Mouse (Mus musculus): ENCODE data around the gene Dgat2.

DNA sequence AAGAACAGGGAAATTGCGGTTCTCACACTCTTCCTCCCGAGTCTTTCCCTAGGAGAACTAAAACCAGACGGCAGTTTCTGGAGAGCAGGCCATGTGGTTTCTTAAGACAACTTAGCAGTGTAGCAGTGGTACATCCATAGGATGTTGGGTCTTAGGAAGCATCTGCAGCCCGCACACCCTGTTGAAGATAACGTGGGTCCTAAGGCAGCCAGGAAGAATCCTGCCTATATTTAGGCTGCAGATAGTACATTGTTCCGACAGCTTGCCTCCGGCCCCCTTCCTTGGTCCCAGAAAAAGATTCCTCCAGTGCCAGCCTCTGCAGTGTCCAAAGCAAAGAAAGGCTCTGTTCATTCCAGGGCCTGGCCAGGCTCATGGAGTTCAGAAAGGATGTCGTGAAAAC lies 16.4 kb downstream of the Dgat2 start:
- no peak for TF ChIP-seq CTCF (IDR thresholded peaks at IDR 0.05; ENCODE audit: control insufficient read depth, insufficient read depth, low read length)
- no peak for TF ChIP-seq POLR2A (IDR thresholded peaks at IDR 0.05; ENCODE audit: borderline replicate concordance, control insufficient read depth, low read depth, low read length)

Data from bone marrow, adult 2 months (tissue).